Mouse (Mus musculus): ENCODE measurements at regions not wholly inside any gene's neighbourhood (a gene's known extent, or its start where the extent isn't known, plus 50 kb on each side); places are given as distances from the start of the nearest gene placed in this dataset.

DNA sequence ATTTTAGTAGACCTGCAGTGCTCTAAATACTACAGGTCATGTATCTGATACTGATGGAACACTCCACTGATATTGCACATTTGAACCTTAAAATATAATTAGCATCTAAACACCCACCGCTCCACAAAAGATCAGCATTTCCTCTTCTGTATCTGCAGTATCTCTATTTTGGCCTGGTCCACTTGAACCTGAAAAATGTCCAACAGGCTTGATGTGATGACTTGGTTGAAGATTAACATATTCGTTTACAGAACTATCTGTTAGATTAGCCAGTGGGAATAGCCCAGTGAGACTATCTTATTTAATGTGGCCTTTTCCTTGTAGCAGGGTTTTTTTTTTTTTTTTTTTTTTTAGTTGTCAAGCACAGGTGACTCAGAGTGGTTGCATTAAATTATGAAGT lies 434.4 kb upstream of the Adamts16 start:
- TF ChIP-seq CTCF (IDR thresholded peaks at IDR 0.05) (no peak), POLR2A (IDR thresholded peaks at IDR 0.05; ENCODE audit: insufficient read depth, low read depth, low read length) (no peak)

Data from heart, adult 2 months (tissue).